Mouse (Mus musculus): ENCODE measurements at regions not wholly inside any gene's neighbourhood (a gene's known extent, or its start where the extent isn't known, plus 50 kb on each side); places are given as distances from the start of the nearest gene placed in this dataset.
A peak's percentile ranks its signal among the peaks of the same experiment; 100 is the strongest.

DNA sequence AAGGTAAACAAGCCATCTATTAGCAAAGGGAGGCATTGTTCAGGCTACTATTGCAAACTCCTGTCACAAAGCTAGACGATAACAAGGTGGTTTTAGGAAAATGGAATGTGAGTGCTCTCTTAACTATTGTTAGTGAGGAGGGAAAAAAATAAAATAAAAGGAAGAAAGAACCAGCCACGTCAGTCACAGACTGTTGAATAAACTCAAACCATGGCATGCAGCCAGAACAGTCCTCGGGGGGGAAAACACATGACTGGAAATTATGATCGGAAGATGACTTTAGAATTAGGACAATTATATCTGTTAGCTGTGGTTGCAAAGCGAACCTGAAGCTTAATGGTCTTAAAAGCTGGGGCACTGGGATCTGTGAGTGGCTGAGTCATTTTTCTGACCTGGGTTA lies 524.1 kb downstream of the Tbc1d22a start:
- no peak for DNase-seq

GRCm38 (mm10) chr15:86738776-86739175 lies 524.5 kb downstream of the Tbc1d22a start:
- DNase-seq = peak; percentile 17

GRCm38 (mm10) chr15:86751436-86752136 lies 537.3 kb downstream of the Tbc1d22a start:
- no peak for DNase-seq

DNA sequence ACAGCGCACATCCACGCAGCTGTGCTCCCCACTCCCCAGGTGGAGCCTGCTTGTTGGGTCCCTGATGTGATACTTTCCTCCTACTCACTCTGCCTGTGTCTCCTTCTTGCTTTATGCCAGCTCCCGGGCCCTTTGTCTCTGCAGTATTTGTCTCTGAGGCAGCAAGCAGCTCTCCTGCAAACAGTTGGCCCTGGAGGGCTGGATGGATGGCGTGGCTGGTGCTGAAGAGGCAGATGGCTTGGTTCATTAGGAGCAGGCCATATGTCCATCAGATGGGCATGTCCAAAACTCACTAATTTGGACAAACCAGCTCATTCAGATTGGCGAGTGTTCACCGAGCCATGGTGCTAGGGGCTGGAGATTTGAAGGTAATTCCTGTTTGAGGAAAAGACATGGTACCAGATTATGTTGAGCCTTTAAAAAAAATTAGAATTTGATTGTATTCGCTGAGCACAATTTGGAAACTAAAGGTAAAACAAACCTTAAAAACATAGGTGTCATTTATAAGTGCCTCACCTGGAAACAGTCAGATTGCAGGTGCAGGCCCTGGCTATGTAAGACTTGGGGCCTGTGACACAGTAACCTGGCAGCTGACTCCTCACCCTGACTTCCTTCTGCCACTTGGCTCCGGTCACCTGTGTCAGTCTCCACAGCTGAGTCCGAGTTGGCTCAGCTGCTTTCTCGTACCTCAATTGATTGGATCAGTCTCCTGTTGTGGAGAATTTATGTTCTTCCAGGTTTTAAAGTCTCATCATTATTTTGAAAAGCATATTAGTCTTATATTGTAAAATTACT lies 549.5 kb downstream of the Tbc1d22a start:
- no peak for DNase-seq

DNA sequence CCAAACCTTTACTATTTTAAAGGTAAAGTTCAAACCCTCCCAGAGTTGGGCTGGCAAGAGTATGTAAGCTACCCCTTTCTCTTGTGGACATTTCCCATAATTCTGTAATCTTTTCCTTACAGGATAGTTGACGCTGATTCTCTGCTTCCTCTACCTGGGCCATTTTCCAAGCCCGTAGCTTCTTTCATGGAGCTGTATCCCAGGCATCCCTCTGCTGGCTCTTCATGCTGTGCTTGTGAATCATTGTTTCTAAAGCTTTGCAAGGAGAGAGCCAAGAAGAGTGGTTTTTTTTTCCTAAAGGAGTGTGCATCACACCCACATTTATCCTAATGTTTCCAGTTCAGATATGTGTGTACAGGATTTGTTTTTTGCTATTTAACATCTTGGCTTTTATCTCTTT lies 553.4 kb downstream of the Tbc1d22a start:
- DNase-seq = no peak

GRCm38 (mm10) chr15:86773041-86773440 lies 558.8 kb downstream of the Tbc1d22a start:
- DNase-seq = no peak

DNA sequence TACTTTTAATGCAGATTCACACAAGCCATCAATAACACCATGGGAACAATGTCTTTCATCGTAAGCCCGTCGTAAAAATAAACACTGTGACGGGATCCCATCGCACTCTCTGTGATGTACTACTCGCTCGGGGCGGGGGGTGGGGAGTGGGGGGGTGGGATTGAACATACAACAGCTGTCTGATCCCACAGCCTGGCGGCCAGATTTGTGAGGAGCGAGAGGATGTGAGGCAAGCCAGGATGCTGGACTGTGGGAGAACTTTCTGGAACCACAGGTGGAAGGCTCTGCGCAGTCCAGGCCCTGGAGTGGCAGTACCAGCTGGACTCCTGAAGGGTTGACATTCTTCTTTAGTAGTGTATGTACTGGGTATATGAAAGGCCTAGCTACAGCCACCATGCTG lies 563.7 kb downstream of the Tbc1d22a start:
- no peak for DNase-seq

GRCm38 (mm10) chr15:86781160-86781559 lies 566.9 kb downstream of the Tbc1d22a start:
- no peak for DNase-seq

GRCm38 (mm10) chr15:86794716-86795115 lies 580.5 kb downstream of the Tbc1d22a start:
- DNase-seq = peak; percentile 2

DNA sequence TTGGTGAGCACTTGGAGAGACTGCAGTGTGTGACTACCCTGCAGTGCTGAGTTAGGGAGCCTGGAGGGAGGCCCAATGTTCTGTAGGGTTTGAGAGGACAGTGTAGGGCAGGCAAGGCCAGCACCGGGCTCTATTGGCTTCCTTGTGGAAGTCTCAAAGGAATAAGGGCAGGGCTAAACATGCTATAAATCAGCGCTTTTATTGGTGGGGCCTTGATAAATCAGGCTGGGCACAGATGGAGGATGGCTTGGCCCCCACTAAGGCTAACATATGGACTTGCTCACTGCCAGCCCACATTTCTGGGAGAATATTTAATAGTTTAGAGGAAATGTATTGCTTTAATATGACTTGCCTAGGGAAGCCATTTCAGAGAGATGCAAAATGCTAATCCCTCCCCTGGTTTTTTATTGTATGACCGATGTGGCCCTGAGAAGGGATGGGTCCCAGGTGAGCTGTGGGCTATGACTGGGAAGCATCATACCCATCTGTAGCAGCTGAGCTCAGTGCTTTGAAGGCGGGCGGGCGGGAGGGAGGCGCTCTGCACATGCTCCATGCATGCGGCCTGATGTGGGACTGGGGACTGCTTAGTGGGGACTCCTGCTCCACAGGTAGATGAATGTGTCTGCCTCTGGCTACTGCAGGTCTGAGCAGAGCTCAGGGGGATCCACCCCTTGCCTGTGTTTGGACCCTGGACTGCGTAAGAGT lies 584.4 kb downstream of the Tbc1d22a start:
- DNase-seq = no peak

DNA sequence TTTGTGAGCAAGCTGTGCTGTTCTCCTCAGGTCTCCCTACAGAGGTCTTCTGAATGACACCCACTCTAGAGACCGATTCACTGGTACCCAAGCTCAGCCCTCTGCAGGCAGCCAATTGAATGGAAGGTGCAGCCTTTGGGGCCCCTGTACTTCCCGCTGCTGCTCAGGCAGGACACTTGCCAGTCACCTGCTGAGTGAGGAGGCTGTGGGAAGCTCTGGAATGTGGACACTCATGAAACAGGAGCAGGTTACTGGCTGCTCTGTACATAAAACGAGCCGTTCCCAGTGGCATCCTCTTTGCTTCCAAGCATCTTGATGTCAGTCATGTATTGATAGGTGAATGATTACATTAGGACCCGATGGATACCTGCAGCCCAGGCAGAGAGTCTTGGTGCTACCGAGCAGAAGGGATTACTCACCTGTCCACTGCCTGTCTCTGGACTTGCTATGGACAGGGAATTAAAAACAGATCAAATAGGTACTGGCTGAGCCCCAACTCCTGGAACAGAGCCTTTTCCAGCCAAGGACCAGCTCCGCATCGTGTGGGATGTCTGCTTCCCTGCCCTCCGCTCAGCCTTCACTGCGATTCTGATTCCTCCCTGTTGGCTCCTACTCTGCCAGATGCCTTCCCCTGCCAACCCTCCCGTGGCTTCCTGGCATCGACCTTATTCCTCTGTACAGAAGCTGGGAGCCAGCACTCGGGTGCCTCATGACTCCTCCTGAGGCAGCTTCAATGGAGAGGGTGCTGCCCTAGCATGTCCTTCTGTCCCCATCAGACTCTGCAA lies 593.2 kb downstream of the Tbc1d22a start:
- no peak for DNase-seq

DNA sequence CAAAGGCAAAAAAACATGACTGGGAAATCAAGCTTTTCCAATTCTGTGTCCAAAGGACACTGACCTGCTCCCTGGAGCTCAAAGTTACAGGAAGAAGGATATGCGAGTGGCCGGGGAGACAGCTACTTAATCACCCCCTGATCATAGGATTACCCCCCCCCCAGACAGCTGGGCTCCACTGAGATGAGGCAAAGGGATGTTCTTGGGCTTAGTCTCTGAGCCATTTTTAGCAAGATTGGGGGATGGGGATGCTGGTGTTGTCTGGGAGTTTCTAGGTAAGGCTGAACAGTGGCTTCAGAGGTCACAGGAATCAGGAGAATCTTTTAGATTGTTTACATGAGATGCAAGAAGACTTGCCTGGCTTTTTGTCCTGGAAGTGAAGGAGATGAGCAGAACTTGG lies 597.6 kb downstream of the Tbc1d22a start:
- DNase-seq = no peak

- no peak for DNase-seq
Observed at GRCm38 (mm10) chr15:86814808-86815421, 600.7 kb downstream of the Tbc1d22a start.

DNA sequence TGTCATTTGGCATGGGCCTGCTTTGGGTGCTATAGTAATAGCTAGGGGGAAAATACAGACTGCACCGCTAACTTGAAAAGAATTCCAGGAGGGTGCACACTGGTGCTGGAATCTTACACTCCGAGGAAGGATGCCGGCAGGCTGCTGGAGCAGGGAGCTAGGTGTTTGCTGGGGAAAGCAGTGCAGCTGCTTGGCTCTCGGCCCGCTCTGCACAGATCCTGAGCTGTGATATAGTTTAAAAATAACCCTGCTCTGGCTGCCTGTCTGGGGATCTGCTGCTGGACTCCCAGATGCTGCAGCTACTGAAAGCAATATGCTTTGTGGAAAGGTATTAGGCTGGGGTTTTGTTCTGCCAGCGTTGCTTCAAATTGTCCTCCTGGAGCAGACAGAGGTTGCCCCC lies 621.7 kb downstream of the Tbc1d22a start:
- DNase-seq = no peak

GRCm38 (mm10) chr15:86852161-86852870 lies 638.1 kb downstream of the Tbc1d22a start:
- no peak for DNase-seq

DNA sequence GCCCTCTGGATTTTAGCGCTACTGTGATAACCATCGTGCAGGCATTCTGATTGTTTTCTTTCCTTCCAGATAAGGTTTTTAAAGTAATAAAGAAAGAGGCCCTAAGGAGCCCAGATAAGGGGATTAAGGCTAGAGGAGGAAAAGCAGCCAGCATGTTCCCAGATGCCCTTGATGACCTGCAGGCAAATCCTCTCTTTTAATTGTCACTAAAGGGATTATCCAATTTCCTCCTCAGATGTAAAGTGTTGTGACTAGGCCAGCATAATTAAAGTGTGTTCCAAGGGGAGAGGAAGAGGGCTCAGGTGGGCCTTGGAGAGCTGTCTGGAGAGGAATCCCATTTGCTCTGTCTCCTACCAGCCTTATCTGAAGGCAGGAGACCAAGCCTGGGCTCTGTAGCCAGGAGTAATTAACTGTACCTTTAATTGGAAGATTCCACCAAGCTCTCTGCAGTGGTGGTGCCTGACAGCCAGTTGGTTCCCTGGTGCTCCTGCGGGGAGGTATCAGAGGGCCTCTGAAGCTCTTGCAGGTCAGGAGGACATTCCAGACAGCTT lies 644.2 kb downstream of the Tbc1d22a start:
- DNase-seq = no peak

DNA sequence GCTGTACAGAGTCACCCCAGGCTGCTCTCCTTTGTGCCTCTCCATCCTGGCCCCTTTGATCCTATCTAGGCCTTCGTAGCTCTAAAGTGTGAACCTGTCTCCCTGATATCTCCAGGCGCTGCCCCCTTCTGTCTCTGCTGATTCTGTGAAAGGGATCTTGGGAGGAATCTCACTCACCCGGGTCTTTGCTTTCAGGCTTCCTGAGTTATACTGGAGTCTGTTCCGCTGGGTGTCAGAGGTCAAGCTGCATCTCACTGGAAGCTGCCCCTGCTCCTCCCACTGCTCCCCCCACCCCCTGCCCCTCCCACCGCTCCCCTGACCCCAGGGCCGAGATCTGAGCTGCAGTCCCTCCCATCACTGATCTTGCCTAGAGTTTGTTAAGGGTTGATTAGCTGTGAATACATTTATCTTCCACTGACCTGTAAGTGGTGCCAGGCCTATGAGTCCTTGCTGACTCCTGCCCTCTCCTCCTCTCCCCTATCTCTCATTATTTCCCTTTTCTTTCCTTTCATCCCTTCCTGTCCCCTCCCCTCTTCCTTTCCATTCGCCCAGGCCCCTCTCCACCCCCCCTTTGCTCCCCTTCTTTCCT lies 661.6 kb downstream of the Tbc1d22a start:
- DNase-seq = no peak

DNA sequence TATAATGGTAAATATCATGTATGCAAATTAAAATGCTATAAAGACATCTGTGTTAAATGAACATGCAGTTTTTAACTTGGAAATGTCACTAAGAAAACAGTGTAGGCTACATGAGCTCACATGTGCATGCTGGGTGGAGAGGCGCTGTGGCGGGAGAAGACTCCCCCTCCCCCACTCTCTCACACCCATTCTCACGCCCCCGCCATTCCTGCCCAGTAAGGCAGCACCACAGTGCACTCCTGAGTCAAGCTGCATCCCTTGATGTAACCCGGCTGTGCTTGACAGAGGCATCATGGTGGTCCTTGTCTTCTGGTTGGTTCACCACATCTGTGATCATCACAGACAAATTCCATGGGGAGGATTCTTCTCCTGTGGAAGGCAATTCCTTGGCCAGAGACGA lies 647.1 kb upstream of the Fam19a5 start:
- DNase-seq = no peak

DNA sequence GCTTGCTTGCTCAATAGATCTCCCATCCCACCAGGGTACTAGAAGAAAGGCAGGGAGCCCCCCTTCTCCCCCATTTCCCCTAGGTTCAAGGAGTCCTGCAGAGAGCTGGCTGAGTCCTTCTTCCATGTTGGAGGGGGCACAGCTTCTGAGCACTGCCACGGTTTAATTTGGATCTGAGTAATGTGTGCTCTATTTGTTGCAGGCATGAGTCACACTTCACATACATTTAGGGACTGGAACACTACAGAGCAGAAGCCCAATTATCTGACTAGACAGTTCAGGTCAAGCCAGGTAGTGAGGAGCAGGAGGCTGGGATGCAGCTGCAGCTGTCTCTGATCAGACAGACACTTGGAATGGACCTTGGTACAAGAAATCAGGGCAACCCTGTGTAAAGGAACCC lies 644.1 kb upstream of the Fam19a5 start:
- no peak for DNase-seq

GRCm38 (mm10) chr15:86903006-86903405 lies 641.1 kb upstream of the Fam19a5 start:
- no peak for DNase-seq

- no peak for DNase-seq
Observed at GRCm38 (mm10) chr15:86913276-86913675, 630.8 kb upstream of the Fam19a5 start.
